Mouse (Mus musculus) CH12.LX (cell line): ENCODE results near the gene Plin3.

Experiments
- BHLHE40 ChIP-seq: IDR thresholded peaks from 2 replicates; pipeline ENCODE4 v1.6.1; 2011; ENCODE audit warnings: mild to moderate bottlenecking, low read depth, low read length, improper control_type of control experiment
- CHD1 ChIP-seq: IDR thresholded peaks from 2 replicates; pipeline ENCODE4 v1.6.1; 2012; ENCODE audit warnings: low read depth, low read length, improper control_type of control experiment, inconsistent platforms
- CTCF ChIP-seq, 2 experiments: IDR thresholded peaks in 1 of 2; conservative IDR thresholded peaks in 1 of 2; 2 replicates each; pipeline ENCODE4 v1.5.1; 2011 to 2012; ENCODE audit warnings: low read depth in 2 of 2, low read length in 2 of 2, improper control_type of control experiment in 1 of 2, inconsistent platforms in 1 of 2, mild to moderate bottlenecking in 1 of 2, moderate library complexity in 1 of 2
- EP300 ChIP-seq: IDR thresholded peaks from 2 replicates; pipeline ENCODE4 v1.6.1; 2011; ENCODE audit warnings: low read length, improper control_type of control experiment
- HCFC1 ChIP-seq: IDR thresholded peaks from 2 replicates; pipeline ENCODE4 v1.6.1; 2012; ENCODE audit warnings: low read depth, mild to moderate bottlenecking, inconsistent platforms, low read length, improper control_type of control experiment
- MAFK ChIP-seq: IDR thresholded peaks from 2 replicates; pipeline ENCODE4 v1.6.1; 2011; ENCODE audit warnings: low read length, improper control_type of control experiment; ENCODE audit not compliant: insufficient replicate concordance
- MEF2A ChIP-seq: IDR thresholded peaks from 2 replicates; pipeline ENCODE4 v1.6.1; 2014; ENCODE audit warnings: low read depth, mild to moderate bottlenecking, inconsistent platforms, low read length, improper control_type of control experiment, borderline replicate concordance
- NELFE ChIP-seq: IDR thresholded peaks from 2 replicates; pipeline ENCODE4 v1.6.1; 2011; ENCODE audit warnings: low read depth, low read length, improper control_type of control experiment
- POLR2A ChIP-seq: IDR thresholded peaks from 2 replicates; pipeline ENCODE4 v1.6.1; 2011; ENCODE audit warnings: low read depth, mild to moderate bottlenecking, improper control_type of control experiment, low read length
- TBP ChIP-seq: conservative IDR thresholded peaks from 2 replicates; pipeline ENCODE4 v1.6.1; 2011; ENCODE audit warnings: low read depth, low read length, improper control_type of control experiment
- USF1 ChIP-seq: IDR thresholded peaks from 2 replicates; pipeline ENCODE4 v1.6.1; 2014; ENCODE audit warnings: low read depth, mild to moderate bottlenecking, inconsistent platforms, low read length, improper control_type of control experiment
- ZC3H11A ChIP-seq: IDR thresholded peaks from 2 replicates; pipeline ENCODE4 v1.6.1; 2012; ENCODE audit warnings: low read depth, mild to moderate bottlenecking, inconsistent platforms, low read length, improper control_type of control experiment
- ZKSCAN1 ChIP-seq: IDR thresholded peaks from 2 replicates; pipeline ENCODE4 v1.6.1; 2012; ENCODE audit warnings: low read depth, inconsistent platforms, low read length, improper control_type of control experiment, borderline replicate concordance

GRCm38 (mm10) chr17:56331256-56331655 lies 38.6 kb upstream of the Plin3 start:
- TF ChIP-seq ZC3H11A, result no peak
- TF ChIP-seq CHD1, result no peak
- no peak for TF ChIP-seq CTCF (conservative IDR thresholded peaks at IDR 0.05 in 1 of 2, IDR thresholded peaks at IDR 0.05 in 1 of 2; ENCODE audit: low read depth in 2 of 2, low read length in 2 of 2)
- TF ChIP-seq HCFC1, result no peak
- TF ChIP-seq EP300, result no peak
- no peak for TF ChIP-seq POLR2A
- no peak for TF ChIP-seq BHLHE40
- TF ChIP-seq TBP, result no peak
- no peak for TF ChIP-seq USF1
- TF ChIP-seq ZKSCAN1, result no peak
- TF ChIP-seq MAFK, result no peak
- no peak for TF ChIP-seq NELFE
- no peak for TF ChIP-seq MEF2A
